ENCODE assay signal across 8 mouse cellular contexts in the genomic region with DNA sequence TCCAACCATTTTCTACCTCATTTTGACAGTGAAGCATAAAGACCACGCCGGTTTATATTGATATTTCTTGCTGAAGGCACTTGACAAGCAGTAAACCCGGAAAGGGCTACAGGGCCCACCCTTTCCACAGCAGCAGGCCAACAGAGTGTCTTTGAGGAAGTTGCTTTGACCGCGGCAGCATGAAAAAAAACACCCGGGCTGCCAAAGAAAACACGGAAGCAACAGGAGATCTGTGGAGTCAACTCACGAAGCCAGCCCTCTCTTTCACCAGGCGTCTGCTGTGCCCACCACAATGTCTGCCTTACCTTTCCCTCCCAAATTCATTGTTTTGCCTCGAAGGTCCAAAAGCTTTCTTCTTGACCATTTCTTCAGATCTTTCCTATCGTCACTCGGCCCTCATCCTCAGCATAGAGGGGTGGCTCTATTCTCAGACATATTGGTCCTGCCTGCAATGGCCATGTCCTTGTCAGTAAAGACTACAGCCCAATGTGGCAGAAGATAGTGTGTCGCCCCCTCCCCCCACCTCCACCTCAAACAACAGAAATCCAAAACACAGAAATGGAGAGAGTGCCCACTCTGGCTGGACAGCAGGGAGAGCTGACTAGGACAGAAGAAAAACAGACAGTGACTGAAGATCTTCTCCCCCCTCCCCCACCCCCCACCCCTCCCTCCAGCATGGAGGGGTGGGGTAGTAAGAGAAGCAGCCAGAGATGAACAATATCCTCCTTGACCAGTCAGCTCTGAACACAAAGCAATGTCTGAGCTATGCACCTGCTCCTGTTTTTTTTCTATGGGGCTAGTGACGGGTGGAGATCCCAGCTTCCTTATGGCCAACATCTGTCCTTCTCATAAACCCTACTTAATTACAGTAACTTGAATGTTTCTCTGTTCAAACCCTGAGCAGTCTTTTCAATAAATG.
DNase-seq lines count a peak whose midpoint lies in the region; ATAC-seq and TF ChIP-seq lines count a peak whose summit lies in the region.

No protein-coding gene starts in this region.

- H3K9ac ChIP-seq in forebrain, embryonic 11.5 days (ENCODE audit: low read length) = no peak overlapping the region
- no peak overlapping the region for H3K9ac ChIP-seq in forebrain, postnatal 0 days
- H3K9ac ChIP-seq in hindbrain, postnatal 0 days (replicated peaks; ENCODE audit: low read length) = no peak overlapping the region
- no peak overlapping the region for H3K9ac ChIP-seq in liver, embryonic 14.5 days (replicated peaks)

- no peaks in the 10 kb centered on the region for H3K36me3 ChIP-seq in forebrain, embryonic 11.5 days (ENCODE audit: control insufficient read depth, insufficient read depth, low read length)
- no peaks in the 10 kb centered on the region for H3K36me3 ChIP-seq in forebrain, postnatal 0 days (ENCODE audit: insufficient read depth)
- no peaks in the 10 kb centered on the region for H3K36me3 ChIP-seq in hindbrain, postnatal 0 days (ENCODE audit: insufficient read depth, low read length)
- H3K36me3 ChIP-seq in liver, embryonic 14.5 days (replicated peaks; ENCODE audit: control insufficient read depth, insufficient read depth, low read depth) = no peaks in the 10 kb centered on the region

- WGBS in forebrain, embryonic 11.5 days = 76% methylated on average over 14 of the region's 14 CpGs
- 66% methylated on average over 14 of the region's 14 CpGs for WGBS in forebrain, postnatal 0 days
- 50% methylated on average over 14 of the region's 14 CpGs for WGBS in hindbrain, postnatal 0 days
- WGBS in liver, embryonic 14.5 days (ENCODE audit: insufficient replicate concordance) = 13% methylated on average over 14 of the region's 14 CpGs

- no peak overlapping the region for H3K27ac ChIP-seq in forebrain, embryonic 11.5 days (ENCODE audit: low read depth, low read length)
- H3K27ac ChIP-seq in forebrain, postnatal 0 days (ENCODE audit: low read depth, low read length) = no peak overlapping the region
- no peak overlapping the region for H3K27ac ChIP-seq in hindbrain, postnatal 0 days
- no peak overlapping the region for H3K27ac ChIP-seq in liver, embryonic 14.5 days

- H3K9me3 ChIP-seq in forebrain, embryonic 11.5 days (ENCODE audit: control insufficient read depth, low read length) = no peaks in the 10 kb centered on the region
- H3K9me3 ChIP-seq in forebrain, postnatal 0 days (ENCODE audit: low read length) = no peaks in the 10 kb centered on the region
- no peaks in the 10 kb centered on the region for H3K9me3 ChIP-seq in hindbrain, postnatal 0 days (ENCODE audit: low read length)
- H3K9me3 ChIP-seq in liver, embryonic 14.5 days (ENCODE audit: control insufficient read depth, low read length) = no peaks in the 10 kb centered on the region

- H3K4me2 ChIP-seq in forebrain, embryonic 11.5 days (ENCODE audit: low read depth, low read length, severe bottlenecking) = no peak overlapping the region
- H3K4me2 ChIP-seq in forebrain, postnatal 0 days (ENCODE audit: low read depth) = no peak overlapping the region
- no peak overlapping the region for H3K4me2 ChIP-seq in hindbrain, postnatal 0 days (ENCODE audit: low read depth, low read length)
- no peak overlapping the region for H3K4me2 ChIP-seq in liver, embryonic 14.5 days (ENCODE audit: low read depth)

- H3K4me3 ChIP-seq in forebrain, embryonic 11.5 days (ENCODE audit: low read depth, low read length) = no peak overlapping the region
- no peak overlapping the region for H3K4me3 ChIP-seq in forebrain, postnatal 0 days (ENCODE audit: low read depth, low read length)
- no peak overlapping the region for H3K4me3 ChIP-seq in hindbrain, postnatal 0 days (ENCODE audit: low read length)
- H3K4me3 ChIP-seq in liver, embryonic 14.5 days (ENCODE audit: insufficient read depth in 1 of 2, low read depth in 2 of 2, low read length in 2 of 2) = no peak overlapping the region

- H3K4me1 ChIP-seq in forebrain, embryonic 11.5 days (replicated peaks; ENCODE audit: control insufficient read depth, insufficient read depth, low read length) = no peaks in the 10 kb centered on the region
- no peaks in the 10 kb centered on the region for H3K4me1 ChIP-seq in forebrain, postnatal 0 days (ENCODE audit: insufficient read depth)
- 0 out of 2 replicates have a peak, but pooled peaks cover 3% of the 10 kb centered on the region for H3K4me1 ChIP-seq in hindbrain, postnatal 0 days (ENCODE audit: insufficient read depth, low read length)
- H3K4me1 ChIP-seq in liver, embryonic 14.5 days (replicated peaks; ENCODE audit: control insufficient read depth in 2 of 2, insufficient read depth in 2 of 2, low read length in 1 of 2) = peaks cover 0 to 14% of the 10 kb centered on the region in 2 experiments; a peak in 2 of 4 replicates

- ATAC-seq in forebrain, embryonic 11.5 days (replicated peaks; ENCODE audit: low FRiP score) = peak; percentile 66
- ATAC-seq in forebrain, postnatal 0 days = no peak
- ATAC-seq in hindbrain, postnatal 0 days = peak; percentile 82
- peak; percentile 25; the same call in 1 of the 2 replicates for ATAC-seq in liver, embryonic 14.5 days (ENCODE audit: insufficient read depth)

- no peak for TF ChIP-seq EP300 in liver, embryonic 14.5 days (IDR thresholded peaks at IDR 0.05; ENCODE audit: low read depth)

- DNase-seq in forebrain, embryonic 11.5 days (ENCODE audit: low spot score) = no peak
- DNase-seq in forebrain, postnatal 0 days = no peak
- DNase-seq in adrenal gland, adult 8-10 months = peak; percentile 58
- DNase-seq in gastrocnemius, postnatal 25 days = peak; percentile 64
- DNase-seq in hindbrain, postnatal 0 days (ENCODE audit: low spot score) = peak; percentile 43
- peak in 1 of 3 experiments; percentile 26 for DNase-seq in liver, embryonic 14.5 days (ENCODE audit: low read depth in 3 of 3, low spot score in 3 of 3)
- peak; percentile 64 to 80 for DNase-seq in monocyte, adult 2 months (ENCODE audit: low read depth in 1 of 2, low spot score in 2 of 2)
- peak; percentile 46 to 55 for DNase-seq in thymus, adult 18-20 months

- H3K27me3 ChIP-seq in forebrain, embryonic 11.5 days (ENCODE audit: control insufficient read depth, insufficient read depth, low read length) = no peaks in the 10 kb centered on the region
- H3K27me3 ChIP-seq in forebrain, postnatal 0 days (ENCODE audit: insufficient read depth, low read length) = no peaks in the 10 kb centered on the region
- H3K27me3 ChIP-seq in hindbrain, postnatal 0 days (ENCODE audit: insufficient read depth, low read length) = no peaks in the 10 kb centered on the region
- no peaks in the 10 kb centered on the region for H3K27me3 ChIP-seq in liver, embryonic 14.5 days (ENCODE audit: control insufficient read depth, insufficient read depth, low read length)

- TF ChIP-seq CTCF in forebrain, postnatal 0 days (IDR thresholded peaks at IDR 0.05; ENCODE audit: low read depth) = no peak
- no peak for TF ChIP-seq CTCF in hindbrain, postnatal 0 days (IDR thresholded peaks at IDR 0.05; ENCODE audit: low read depth)
- no peak for TF ChIP-seq CTCF in liver, embryonic 14.5 days (IDR thresholded peaks at IDR 0.05; ENCODE audit: low read depth)

Comparison
In these comparisons a context has a peak if more than half of its experiments do, and no peak if none do; other contexts are left out.
1. DNase-seq: peak in adrenal gland, adult 8-10 months (single experiment), gastrocnemius, postnatal 25 days (single experiment), hindbrain, postnatal 0 days (single experiment), monocyte, adult 2 months (2 of 2) and thymus, adult 18-20 months (2 of 2); none in forebrain, embryonic 11.5 days (single experiment) and forebrain, postnatal 0 days (single experiment).